8 mouse cellular contexts compared by ENCODE assay signal in the genomic region with DNA sequence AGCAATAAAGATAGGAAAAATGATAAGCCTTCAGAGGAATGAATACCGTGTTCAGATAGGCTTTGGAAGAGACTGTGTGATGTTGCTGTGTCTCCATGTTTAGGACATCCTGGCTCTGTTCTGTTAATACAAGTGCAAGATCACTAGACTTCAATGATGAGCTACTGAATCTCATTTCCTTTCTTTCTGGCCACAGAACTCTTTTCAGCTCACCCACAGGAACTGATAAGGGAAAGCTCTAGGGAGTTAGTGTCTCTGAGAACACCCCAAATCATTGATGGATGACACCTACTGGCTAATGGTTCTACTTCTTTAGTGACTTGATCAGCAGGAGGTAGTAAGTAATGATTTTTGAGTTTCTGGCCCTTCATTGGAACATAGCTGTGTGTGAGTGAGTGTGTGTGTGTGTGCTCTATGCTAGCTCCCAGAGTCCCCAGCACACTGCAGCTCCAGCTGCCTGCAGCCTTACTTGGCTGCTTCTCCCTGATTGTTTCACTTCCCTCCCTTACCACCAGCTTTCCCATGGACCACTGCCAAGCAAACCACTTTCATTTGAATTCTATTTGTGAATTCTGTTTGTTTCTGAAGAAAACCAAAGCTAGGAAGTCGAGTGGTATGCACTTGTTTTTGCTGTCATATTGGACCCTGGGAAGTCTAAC. TPM values are rescaled to one million over a fixed set of nuclear protein-coding genes. Genes with fewer than 3 reads are reported as not detected.
DNase-seq lines count a peak whose midpoint lies in the region; ATAC-seq and TF ChIP-seq lines count a peak whose summit lies in the region.

No protein-coding gene starts in this region.

- no peak overlapping the region for H3K4me3 ChIP-seq in limb, embryonic 14.5 days (replicated peaks; ENCODE audit: low read length)
- no peak overlapping the region for H3K4me3 ChIP-seq in limb, embryonic 10.5 days
- no peak overlapping the region for H3K4me3 ChIP-seq in forebrain, postnatal 0 days (ENCODE audit: low read depth, low read length)

- no peaks in the 10 kb centered on the region for H3K27me3 ChIP-seq in limb, embryonic 14.5 days (ENCODE audit: control insufficient read depth, insufficient read depth, low read length)
- no peaks in the 10 kb centered on the region for H3K27me3 ChIP-seq in limb, embryonic 10.5 days (ENCODE audit: low read depth, poor library complexity, severe bottlenecking)
- no peaks in the 10 kb centered on the region for H3K27me3 ChIP-seq in forebrain, postnatal 0 days (ENCODE audit: insufficient read depth, low read length)

- no peak overlapping the region for H3K4me2 ChIP-seq in limb, embryonic 14.5 days (replicated peaks; ENCODE audit: low read depth, low read length, severe bottlenecking)
- H3K4me2 ChIP-seq in forebrain, postnatal 0 days (ENCODE audit: low read depth): no peak overlapping the region

- peak; percentile 58 for DNase-seq in limb, embryonic 14.5 days (ENCODE audit: low spot score)
- DNase-seq in limb, embryonic 10.5 days (ENCODE audit: low spot score): no peak
- DNase-seq in forebrain, postnatal 0 days: peak; percentile 77
- DNase-seq in heart, postnatal 14 days: peak; percentile 65 to 76
- peak; percentile 22 to 71 for DNase-seq in left cerebral cortex, adult 9 months (ENCODE audit: low spot score in 2 of 2)
- peak; percentile 19 to 31 for DNase-seq in right cerebral cortex, postnatal 36 days (ENCODE audit: low spot score in 2 of 2)
- no peak for DNase-seq in embryo, embryonic 11 days

- peak; percentile 2; the same call in 1 of the 2 replicates for TF ChIP-seq CTCF in forebrain, postnatal 0 days (IDR thresholded peaks at IDR 0.05; ENCODE audit: low read depth)

- no peak overlapping the region for H3K9ac ChIP-seq in limb, embryonic 14.5 days (ENCODE audit: low read depth, low read length, severe bottlenecking)
- no peak overlapping the region for H3K9ac ChIP-seq in forebrain, postnatal 0 days

- H3K27ac ChIP-seq in limb, embryonic 14.5 days (replicated peaks; ENCODE audit: low read depth, low read length): no peak overlapping the region
- H3K27ac ChIP-seq in limb, embryonic 10.5 days: no peak overlapping the region
- H3K27ac ChIP-seq in forebrain, postnatal 0 days (ENCODE audit: low read depth, low read length): no peak overlapping the region

- ATAC-seq in limb, embryonic 14.5 days (ENCODE audit: low FRiP score, low read depth): no peak
- peak; percentile 94 for ATAC-seq in forebrain, postnatal 0 days
- no peak for ATAC-seq in megakaryocyte-erythroid progenitor cell, adult 5-6 weeks (replicated peaks; ENCODE audit: low FRiP score, low TSS enrichment, poor library complexity, severe bottlenecking)

- 60% methylated on average over 2 of the region's 2 CpGs for WGBS in limb, embryonic 14.5 days
- WGBS in limb, embryonic 10.5 days: 81% methylated on average over 2 of the region's 2 CpGs
- 54% methylated on average over 2 of the region's 2 CpGs for WGBS in forebrain, postnatal 0 days

- no peaks in the 10 kb centered on the region for H3K9me3 ChIP-seq in limb, embryonic 14.5 days (ENCODE audit: control insufficient read depth, low read length)
- H3K9me3 ChIP-seq in limb, embryonic 10.5 days (replicated peaks): no peaks in the 10 kb centered on the region
- no peaks in the 10 kb centered on the region for H3K9me3 ChIP-seq in forebrain, postnatal 0 days (ENCODE audit: low read length)

- H3K36me3 ChIP-seq in limb, embryonic 14.5 days (ENCODE audit: control insufficient read depth, insufficient read depth, low read length): no peaks in the 10 kb centered on the region
- no peaks in the 10 kb centered on the region for H3K36me3 ChIP-seq in limb, embryonic 10.5 days
- no peaks in the 10 kb centered on the region for H3K36me3 ChIP-seq in forebrain, postnatal 0 days (ENCODE audit: insufficient read depth)

- TF ChIP-seq POLR2A in limb, embryonic 14.5 days (IDR thresholded peaks at IDR 0.05; ENCODE audit: borderline replicate concordance, extremely low read depth, insufficient read depth, insufficient read length): no peak

- intact Hi-C loops in heart, postnatal 14 days (cut with DNase I): no loop called here

- no peaks in the 10 kb centered on the region for H3K4me1 ChIP-seq in limb, embryonic 14.5 days (ENCODE audit: control insufficient read depth, insufficient read depth, low read length)
- H3K4me1 ChIP-seq in limb, embryonic 10.5 days: no peaks in the 10 kb centered on the region
- H3K4me1 ChIP-seq in forebrain, postnatal 0 days (ENCODE audit: insufficient read depth): no peaks in the 10 kb centered on the region

RNA-seq across cellular contexts. Expression of a gene that starts 10.6 kb away (rescaled TPM):
- 39.0 and 43.6 TPM in 2 replicates for polyA plus RNA-seq in limb, embryonic 14.5 days (2012; rRNA removed)
- polyA plus RNA-seq in limb, embryonic 14.5 days (2014; fragmentation: Nextera tagmentation; extraction: Ambion mirVana): 33.8 and 35.7 TPM in 2 replicates
- polyA plus RNA-seq in limb, embryonic 10.5 days (2016; fragmentation: Nextera tagmentation; extraction: Ambion mirVana): 11.3 and 13.5 TPM in 2 replicates
- total RNA-seq in forebrain, postnatal 0 days (2014; rRNA removed): 45.8 and 64.9 TPM in 2 replicates
- polyA plus RNA-seq in forebrain, postnatal 0 days (2015; fragmentation: Nextera tagmentation; extraction: Ambion mirVana): 22.4 and 33.8 TPM in 2 replicates
- total RNA-seq in heart, postnatal 14 days (2021): 10 to 100 TPM; 29.8 to 30.0 TPM
- total RNA-seq in megakaryocyte-erythroid progenitor cell, adult 5-6 weeks (2014; fragmentation: Nextera tagmentation): 0.85 and 2.0 TPM in 2 replicates
- 1.1 and 2.5 TPM in 2 replicates for total RNA-seq in megakaryocyte-erythroid progenitor cell, adult 5-6 weeks (2017)

Comparison
In these comparisons a context has a peak if more than half of its experiments do, and no peak if none do; other contexts are left out.
1. DNase-seq: peak in limb, embryonic 14.5 days (single experiment), forebrain, postnatal 0 days (single experiment), heart, postnatal 14 days (2 of 2), left cerebral cortex, adult 9 months (2 of 2) and right cerebral cortex, postnatal 36 days (2 of 2); none in limb, embryonic 10.5 days (single experiment) and embryo, embryonic 11 days (single experiment).
2. RNA of a gene that starts 10.6 kb away (total RNA-seq): 45.8 to 64.9 TPM in forebrain, postnatal 0 days and 29.8 to 30.0 TPM in heart, postnatal 14 days; 0.85 to 2.5 TPM in megakaryocyte-erythroid progenitor cell, adult 5-6 weeks; every median in the first group is over 4 times any median in the second.